Mouse (Mus musculus): ENCODE measurements around the gene Hoxc13. TPM values are rescaled to one million over a fixed set of nuclear protein-coding genes. Genes with fewer than 3 reads are reported as not detected.

Gene Hoxc13
- not detected in 2 replicates for polyA plus RNA-seq (2012; ENCODE audit: insufficient read depth, insufficient read length, low replicate concordance, missing spikeins)

GRCm38 (mm10) chr15:102921053-102922011 is at the start of gene Hoxc13:
Hoxc13 (plus strand) TSS chr15:102921103.
- TF ChIP-seq CTCF (IDR thresholded peaks at IDR 0.05; ENCODE audit: insufficient read depth, low read depth, low read length) (no peak), POLR2A (IDR thresholded peaks at IDR 0.05; ENCODE audit: insufficient read depth, low read depth, low read length) (no peak)
- 2% methylated on average over 87 of the region's 88 CpGs for WGBS
- Histone ChIP-seq H3K4me3 (ENCODE audit: insufficient read depth, low read depth, low read length) (no peak within 1 kb of the TSS), H3K4me1 (ENCODE audit: control insufficient read depth, insufficient read depth, low read length) (peaks cover 4% of the 10 kb centered on the region; the same call in 1 of the 2 replicates), H3K27ac (ENCODE audit: insufficient read depth, low read depth, low read length) (no peak within 1 kb of the TSS)

GRCm38 (mm10) chr15:102885803-102886202 is 35.1 kb upstream of the Hoxc13 start:
- no peak overlapping the region for H3K27ac ChIP-seq (ENCODE audit: insufficient read depth, low read depth, low read length)
- TF ChIP-seq POLR2A (IDR thresholded peaks at IDR 0.05; ENCODE audit: insufficient read depth, low read depth, low read length) (no peak), CTCF (IDR thresholded peaks at IDR 0.05; ENCODE audit: insufficient read depth, low read depth, low read length) (no peak)
- WGBS: 39% methylated on average over 1 of the region's 1 CpGs

GRCm38 (mm10) chr15:102895115-102895514 is 25.8 kb upstream of the Hoxc13 start:
- TF ChIP-seq CTCF (IDR thresholded peaks at IDR 0.05; ENCODE audit: insufficient read depth, low read depth, low read length): no peak
- no peak for TF ChIP-seq POLR2A (IDR thresholded peaks at IDR 0.05; ENCODE audit: insufficient read depth, low read depth, low read length)
- 90% methylated on average over 6 of the region's 6 CpGs for WGBS
- Histone ChIP-seq H3K4me3 (ENCODE audit: insufficient read depth, low read depth, low read length) (no peak overlapping the region), H3K27ac (ENCODE audit: insufficient read depth, low read depth, low read length) (no peak overlapping the region), H3K4me1 (ENCODE audit: control insufficient read depth, insufficient read depth, low read length) (no peaks in the 10 kb centered on the region)

More at GRCm38 (mm10) chr15:102885803-102886202, 35.1 kb upstream of the Hoxc13 start:
- Histone ChIP-seq H3K4me1 (ENCODE audit: control insufficient read depth, insufficient read depth, low read length) (no peaks in the 10 kb centered on the region), H3K4me3 (ENCODE audit: insufficient read depth, low read depth, low read length) (no peak overlapping the region)

GRCm38 (mm10) chr15:102904946-102905345 is 16.0 kb upstream of the Hoxc13 start:
- H3K4me3 ChIP-seq (ENCODE audit: insufficient read depth, low read depth, low read length): no peak overlapping the region
- TF ChIP-seq CTCF (IDR thresholded peaks at IDR 0.05; ENCODE audit: insufficient read depth, low read depth, low read length) (no peak), POLR2A (IDR thresholded peaks at IDR 0.05; ENCODE audit: insufficient read depth, low read depth, low read length) (no peak)
- 72% methylated on average over 1 of the region's 1 CpGs for WGBS
- no peaks in the 10 kb centered on the region for H3K4me1 ChIP-seq (ENCODE audit: control insufficient read depth, insufficient read depth, low read length)
- H3K27ac ChIP-seq (ENCODE audit: insufficient read depth, low read depth, low read length): no peak overlapping the region

GRCm38 (mm10) chr15:102909536-102909935 is 11.4 kb upstream of the Hoxc13 start:
- no peak for TF ChIP-seq POLR2A (IDR thresholded peaks at IDR 0.05; ENCODE audit: insufficient read depth, low read depth, low read length)
- no peak for TF ChIP-seq CTCF (IDR thresholded peaks at IDR 0.05; ENCODE audit: insufficient read depth, low read depth, low read length)
- Histone ChIP-seq H3K4me3 (ENCODE audit: insufficient read depth, low read depth, low read length) (no peak overlapping the region), H3K27ac (ENCODE audit: insufficient read depth, low read depth, low read length) (no peak overlapping the region), H3K4me1 (ENCODE audit: control insufficient read depth, insufficient read depth, low read length) (no peaks in the 10 kb centered on the region)
- WGBS: 1% methylated on average over 4 of the region's 4 CpGs

- Histone ChIP-seq H3K4me3 (ENCODE audit: insufficient read depth, low read depth, low read length) (no peak overlapping the region), H3K27ac (ENCODE audit: insufficient read depth, low read depth, low read length) (no peak overlapping the region), H3K4me1 (ENCODE audit: control insufficient read depth, insufficient read depth, low read length) (no peaks in the 10 kb centered on the region)
- under 1% methylated on average over 18 of the region's 18 CpGs for WGBS
- TF ChIP-seq POLR2A (IDR thresholded peaks at IDR 0.05; ENCODE audit: insufficient read depth, low read depth, low read length) (no peak), CTCF (IDR thresholded peaks at IDR 0.05; ENCODE audit: insufficient read depth, low read depth, low read length) (no peak)
Measured at GRCm38 (mm10) chr15:102910038-102910437, 10.9 kb upstream of the Hoxc13 start.

GRCm38 (mm10) chr15:102910496-102911095 is 10.3 kb upstream of the Hoxc13 start:
- TF ChIP-seq POLR2A (IDR thresholded peaks at IDR 0.05; ENCODE audit: insufficient read depth, low read depth, low read length) (no peak), CTCF (IDR thresholded peaks at IDR 0.05; ENCODE audit: insufficient read depth, low read depth, low read length) (no peak)
- Histone ChIP-seq H3K4me3 (ENCODE audit: insufficient read depth, low read depth, low read length) (no peak overlapping the region), H3K4me1 (ENCODE audit: control insufficient read depth, insufficient read depth, low read length) (no peaks in the 10 kb centered on the region), H3K27ac (ENCODE audit: insufficient read depth, low read depth, low read length) (no peak overlapping the region)
- WGBS: 4% methylated on average over 22 of the region's 22 CpGs

- TF ChIP-seq POLR2A (IDR thresholded peaks at IDR 0.05; ENCODE audit: insufficient read depth, low read depth, low read length): no peak
- no peak for TF ChIP-seq CTCF (IDR thresholded peaks at IDR 0.05; ENCODE audit: insufficient read depth, low read depth, low read length)
- no peak overlapping the region for H3K4me3 ChIP-seq (ENCODE audit: insufficient read depth, low read depth, low read length)
- WGBS: 2% methylated on average over 19 of the region's 19 CpGs
- no peak overlapping the region for H3K27ac ChIP-seq (ENCODE audit: insufficient read depth, low read depth, low read length)
- no peaks in the 10 kb centered on the region for H3K4me1 ChIP-seq (ENCODE audit: control insufficient read depth, insufficient read depth, low read length)
Measured at GRCm38 (mm10) chr15:102913038-102913585, 7.8 kb upstream of the Hoxc13 start.
